Mouse (Mus musculus) megakaryocyte, embryonic 14.5 days (primary cell): ENCODE results near the gene Tctex1d1.

ENCODE experiments used
- FLI1 ChIP-seq: IDR thresholded peaks from 2 replicates; pipeline ENCODE4 v1.6.1; 2012; ENCODE audit warnings: low read length, inconsistent platforms, mixed read lengths
- GATA1 ChIP-seq: IDR thresholded peaks from 3 replicates; pipeline ENCODE4 v1.6.1; 2012; ENCODE audit warnings: mixed read lengths, low read length, inconsistent platforms, borderline replicate concordance

- TF ChIP-seq GATA1, result no peak
- no peak for TF ChIP-seq FLI1
These were observed 35.1 kb downstream of the Tctex1d1 start for GRCm38 (mm10) chr4:103013490-103013889.
